Mouse (Mus musculus): ENCODE data around the gene Lpp. TPM values are rescaled to one million over a fixed set of nuclear protein-coding genes. Genes with fewer than 3 reads are reported as not detected.
"Not testable (repeated sequence)": the region's sequence is repeated elsewhere in the genome, so short reads cannot be mapped to it uniquely, and the experiment has no call there.

The Lpp gene
- polyA plus RNA-seq, 1 experiment: 176 TPM

DNA sequence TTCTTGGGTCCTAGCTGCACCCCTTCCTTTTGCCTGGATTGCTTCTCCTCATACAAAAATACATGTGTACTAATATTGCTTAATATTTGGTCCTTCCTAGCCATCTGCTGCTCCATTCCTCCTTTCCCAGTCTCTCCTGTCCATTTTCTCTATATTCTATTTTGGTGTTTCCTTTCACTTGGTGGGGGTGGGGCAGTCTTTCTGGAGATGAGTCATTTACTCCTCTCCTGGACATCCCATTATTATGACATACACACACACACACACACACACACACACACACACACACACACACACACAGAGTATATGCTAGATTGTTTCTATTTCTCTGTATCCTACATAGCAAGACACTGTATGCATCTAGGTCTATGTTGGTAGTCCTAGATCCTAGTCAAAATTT, 623.7 kb downstream of the Lpp start:
- TF ChIP-seq CTCF (IDR thresholded peaks at IDR 0.05; ENCODE audit: control insufficient read depth, insufficient read depth, insufficient replicate concordance, low read depth, low read length): no peak
- no peak for TF ChIP-seq POLR2A (IDR thresholded peaks at IDR 0.05; ENCODE audit: control insufficient read depth, low read depth, low read length)
- H3K27me3 ChIP-seq (ENCODE audit: control insufficient read depth, insufficient read depth, low read length): no peaks in the 10 kb centered on the region
- H3K27ac ChIP-seq (ENCODE audit: control insufficient read depth, insufficient read depth, low read depth, low read length): no peak overlapping the region
- H3K4me1 ChIP-seq (ENCODE audit: control insufficient read depth, insufficient read depth, low read length): no peaks in the 10 kb centered on the region
- H3K4me3 ChIP-seq (ENCODE audit: control insufficient read depth, low read depth, low read length): no peak overlapping the region
- no peaks in the 10 kb centered on the region for H3K36me3 ChIP-seq (ENCODE audit: control insufficient read depth, insufficient read depth, low read length)

DNA sequence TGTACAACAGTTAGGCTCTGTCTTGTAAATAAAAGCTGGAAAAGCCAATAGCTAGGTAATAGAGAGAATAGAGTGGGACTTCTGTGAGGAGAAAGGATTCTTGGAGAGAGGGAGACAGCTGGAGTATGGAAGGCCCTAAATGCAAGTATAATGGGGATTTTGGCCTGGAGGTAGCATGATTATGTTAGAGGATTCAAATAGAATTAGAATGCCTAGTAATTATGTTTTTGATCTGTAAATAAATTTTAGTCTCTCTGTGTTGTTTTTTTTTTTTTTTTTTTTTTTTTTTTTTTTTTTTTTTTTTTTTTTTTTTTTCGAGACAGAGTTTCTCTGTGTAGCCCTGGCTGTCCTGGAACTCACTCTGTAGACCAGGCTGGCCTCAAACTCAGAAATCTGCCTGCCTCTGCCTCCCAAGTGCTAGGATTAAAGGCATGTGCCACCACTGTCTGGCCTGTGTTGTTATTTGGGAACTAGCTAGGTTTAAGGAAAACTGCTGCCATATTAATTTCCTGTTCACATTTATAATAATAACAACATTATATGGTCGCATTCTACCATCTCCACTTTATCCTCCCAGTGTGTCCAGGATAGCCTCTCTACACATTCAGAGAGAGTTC, 628.5 kb downstream of the Lpp start:
- not testable (repeated sequence) for H3K27ac ChIP-seq (ENCODE audit: control insufficient read depth, insufficient read depth, low read depth, low read length)

DNA sequence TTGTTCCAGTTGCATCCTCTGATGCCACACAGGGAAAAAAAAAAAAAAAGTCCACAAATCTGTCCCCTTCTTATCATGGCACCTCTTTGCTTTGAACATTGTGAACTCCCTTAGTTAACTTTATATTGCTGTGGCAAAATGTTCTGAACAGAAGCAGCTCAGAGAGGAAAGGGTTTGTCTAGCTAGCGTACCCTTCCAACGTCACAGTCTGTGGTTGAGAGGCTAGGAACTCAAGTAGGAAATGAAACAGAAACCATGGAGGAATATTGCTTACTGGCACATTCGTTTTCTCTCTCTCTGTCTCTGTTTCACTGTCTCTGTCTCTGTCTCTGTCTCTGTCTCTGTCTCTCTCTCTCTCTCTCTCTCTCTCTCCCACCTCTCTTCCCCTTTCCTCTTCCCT, 631.3 kb downstream of the Lpp start:
- H3K27ac ChIP-seq (ENCODE audit: control insufficient read depth, insufficient read depth, low read depth, low read length): no peak overlapping the region
- H3K4me1 ChIP-seq (ENCODE audit: control insufficient read depth, insufficient read depth, low read length): no peaks in the 10 kb centered on the region
- TF ChIP-seq POLR2A (IDR thresholded peaks at IDR 0.05; ENCODE audit: control insufficient read depth, low read depth, low read length): no peak
- TF ChIP-seq CTCF (IDR thresholded peaks at IDR 0.05; ENCODE audit: control insufficient read depth, insufficient read depth, insufficient replicate concordance, low read depth, low read length): no peak
- no peaks in the 10 kb centered on the region for H3K36me3 ChIP-seq (ENCODE audit: control insufficient read depth, insufficient read depth, low read length)
- no peaks in the 10 kb centered on the region for H3K27me3 ChIP-seq (ENCODE audit: control insufficient read depth, insufficient read depth, low read length)
- H3K4me3 ChIP-seq (ENCODE audit: control insufficient read depth, low read depth, low read length): no peak overlapping the region

More for the DNA sequence above, 628.5 kb downstream of the Lpp start:
- not testable (repeated sequence) for H3K4me1 ChIP-seq (ENCODE audit: control insufficient read depth, insufficient read depth, low read length); H3K4me3 ChIP-seq (ENCODE audit: control insufficient read depth, low read depth, low read length); H3K27me3 ChIP-seq (ENCODE audit: control insufficient read depth, insufficient read depth, low read length); H3K36me3 ChIP-seq (ENCODE audit: control insufficient read depth, insufficient read depth, low read length)

DNA sequence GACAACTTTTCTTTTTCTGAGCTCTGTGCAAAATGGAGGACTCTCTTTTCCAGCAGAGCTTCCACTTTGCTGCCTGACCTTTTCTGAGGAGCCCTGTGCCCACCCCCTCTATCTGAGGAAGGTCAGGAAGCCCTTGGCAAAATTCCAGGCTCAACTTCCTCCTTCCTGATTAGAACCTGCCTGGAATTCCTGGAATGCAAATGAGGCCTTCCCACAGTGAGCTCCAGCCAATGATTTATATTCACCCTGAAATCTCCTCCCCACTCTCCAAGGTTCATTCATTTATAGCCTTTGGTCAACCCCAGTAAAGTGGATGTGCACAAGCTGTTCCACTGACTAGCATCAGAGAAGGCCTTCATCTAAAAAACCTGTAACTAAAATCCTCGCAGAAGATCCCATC, 632.9 kb downstream of the Lpp start:
- Histone ChIP-seq H3K4me1 (ENCODE audit: control insufficient read depth, insufficient read depth, low read length) (no peaks in the 10 kb centered on the region), H3K27me3 (ENCODE audit: control insufficient read depth, insufficient read depth, low read length) (no peaks in the 10 kb centered on the region), H3K4me3 (ENCODE audit: control insufficient read depth, low read depth, low read length) (no peak overlapping the region), H3K27ac (ENCODE audit: control insufficient read depth, insufficient read depth, low read depth, low read length) (no peak overlapping the region), H3K36me3 (ENCODE audit: control insufficient read depth, insufficient read depth, low read length) (no peaks in the 10 kb centered on the region)
- TF ChIP-seq POLR2A (IDR thresholded peaks at IDR 0.05; ENCODE audit: control insufficient read depth, low read depth, low read length) (no peak), CTCF (IDR thresholded peaks at IDR 0.05; ENCODE audit: control insufficient read depth, insufficient read depth, insufficient replicate concordance, low read depth, low read length) (no peak)

DNA sequence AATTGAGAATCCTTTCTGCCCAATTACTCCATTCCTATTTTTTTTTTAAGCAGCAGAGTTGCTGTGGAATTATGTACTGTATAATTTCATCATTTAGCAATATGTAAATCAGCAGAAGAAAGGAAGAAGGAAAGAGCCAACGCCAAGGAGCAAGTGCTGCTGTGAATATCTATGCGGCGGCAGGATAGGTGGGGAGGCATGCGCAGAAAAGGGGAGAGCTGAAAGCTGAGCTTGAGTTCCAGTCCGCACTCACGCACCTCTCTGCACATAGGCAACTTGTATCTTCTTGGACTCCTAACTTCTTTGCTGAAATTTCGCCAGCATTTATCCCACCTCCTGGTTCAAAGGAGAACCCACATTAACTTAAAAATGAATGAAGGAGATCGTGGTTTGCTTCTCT, 636.2 kb downstream of the Lpp start:
- H3K4me3 ChIP-seq (ENCODE audit: control insufficient read depth, low read depth, low read length): no peak overlapping the region
- H3K4me1 ChIP-seq (ENCODE audit: control insufficient read depth, insufficient read depth, low read length): no peaks in the 10 kb centered on the region
- H3K36me3 ChIP-seq (ENCODE audit: control insufficient read depth, insufficient read depth, low read length): no peaks in the 10 kb centered on the region
- TF ChIP-seq CTCF (IDR thresholded peaks at IDR 0.05; ENCODE audit: control insufficient read depth, insufficient read depth, insufficient replicate concordance, low read depth, low read length): no peak
- TF ChIP-seq POLR2A (IDR thresholded peaks at IDR 0.05; ENCODE audit: control insufficient read depth, low read depth, low read length): no peak
- no peak overlapping the region for H3K27ac ChIP-seq (ENCODE audit: control insufficient read depth, insufficient read depth, low read depth, low read length)
- H3K27me3 ChIP-seq (ENCODE audit: control insufficient read depth, insufficient read depth, low read length): no peaks in the 10 kb centered on the region

DNA sequence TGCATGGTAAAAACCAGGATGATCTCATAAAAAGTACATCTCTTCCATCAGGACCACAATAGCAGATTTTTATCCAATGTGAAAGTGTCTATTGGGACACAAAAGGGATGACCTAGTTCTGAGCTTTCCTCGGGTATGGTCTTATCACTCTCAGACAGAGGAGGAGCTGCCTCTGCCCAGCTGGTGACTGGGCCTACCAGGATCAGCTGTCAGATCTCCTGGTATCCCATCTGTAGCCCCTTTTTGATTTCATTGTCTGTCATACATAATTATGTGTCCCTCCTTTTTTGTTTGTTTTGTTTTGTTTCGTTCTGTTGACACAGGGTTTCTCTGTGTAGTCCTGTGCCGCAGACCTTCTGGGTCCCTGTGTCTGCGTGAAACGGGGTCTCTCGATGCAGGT, 644.1 kb downstream of the Lpp start:
- Histone ChIP-seq H3K36me3 (ENCODE audit: control insufficient read depth, insufficient read depth, low read length) (no peaks in the 10 kb centered on the region), H3K27me3 (ENCODE audit: control insufficient read depth, insufficient read depth, low read length) (no peaks in the 10 kb centered on the region), H3K4me1 (ENCODE audit: control insufficient read depth, insufficient read depth, low read length) (peaks cover 6% of the 10 kb centered on the region; the same call in 1 of the 2 replicates), H3K4me3 (ENCODE audit: control insufficient read depth, low read depth, low read length) (no peak overlapping the region), H3K27ac (ENCODE audit: control insufficient read depth, insufficient read depth, low read depth, low read length) (no peak overlapping the region)
- no peak for TF ChIP-seq POLR2A (IDR thresholded peaks at IDR 0.05; ENCODE audit: control insufficient read depth, low read depth, low read length)
- no peak for TF ChIP-seq CTCF (IDR thresholded peaks at IDR 0.05; ENCODE audit: control insufficient read depth, insufficient read depth, insufficient replicate concordance, low read depth, low read length)

DNA sequence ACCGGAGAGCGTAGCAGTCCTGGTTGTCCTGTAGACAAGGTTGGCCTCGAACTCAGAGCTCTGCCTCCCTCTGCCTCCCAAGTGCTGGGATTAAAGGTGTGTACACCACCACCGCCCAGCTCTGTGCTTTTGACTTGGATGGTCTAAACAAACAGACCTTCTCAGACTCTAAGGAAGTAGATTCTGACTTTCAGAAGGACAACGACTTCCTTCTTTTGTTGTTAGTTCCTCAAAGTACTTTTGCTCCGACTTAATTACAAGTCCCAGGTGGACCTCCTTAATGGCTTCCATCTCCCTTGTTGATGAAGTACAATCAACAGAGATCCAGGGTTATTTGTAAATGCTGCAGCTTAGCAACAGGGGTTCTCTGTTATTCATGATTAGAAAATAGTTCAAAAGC, 645.2 kb downstream of the Lpp start:
- no peak for TF ChIP-seq POLR2A (IDR thresholded peaks at IDR 0.05; ENCODE audit: control insufficient read depth, low read depth, low read length)
- no peak for TF ChIP-seq CTCF (IDR thresholded peaks at IDR 0.05; ENCODE audit: control insufficient read depth, insufficient read depth, insufficient replicate concordance, low read depth, low read length)
- H3K36me3 ChIP-seq (ENCODE audit: control insufficient read depth, insufficient read depth, low read length): no peaks in the 10 kb centered on the region
- H3K27me3 ChIP-seq (ENCODE audit: control insufficient read depth, insufficient read depth, low read length): no peaks in the 10 kb centered on the region
- no peak overlapping the region for H3K27ac ChIP-seq (ENCODE audit: control insufficient read depth, insufficient read depth, low read depth, low read length)
- peaks cover 6% of the 10 kb centered on the region; the same call in 1 of the 2 replicates for H3K4me1 ChIP-seq (ENCODE audit: control insufficient read depth, insufficient read depth, low read length)
- no peak overlapping the region for H3K4me3 ChIP-seq (ENCODE audit: control insufficient read depth, low read depth, low read length)

DNA sequence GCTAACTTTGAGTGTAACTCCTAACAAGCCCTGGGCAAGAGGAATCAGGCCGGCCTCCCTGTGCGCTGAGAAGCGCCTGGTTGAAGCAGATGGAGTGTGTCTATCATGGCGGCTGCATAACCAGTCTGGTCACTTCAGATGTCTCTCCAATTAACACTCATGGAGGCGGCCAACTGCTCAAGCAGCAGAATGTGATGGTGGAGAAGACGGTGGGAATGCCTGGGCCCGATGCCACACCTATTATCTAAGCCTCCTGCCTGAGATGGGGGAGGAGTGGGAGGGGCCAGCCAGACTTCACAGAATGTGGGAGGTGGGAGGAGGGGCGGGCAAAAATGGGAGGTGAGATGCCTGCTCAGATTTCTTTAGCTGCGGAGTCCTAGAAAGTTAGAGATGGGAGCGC, 646.6 kb downstream of the Lpp start:
- Histone ChIP-seq H3K27ac (ENCODE audit: control insufficient read depth, insufficient read depth, low read depth, low read length) (no peak overlapping the region), H3K27me3 (ENCODE audit: control insufficient read depth, insufficient read depth, low read length) (no peaks in the 10 kb centered on the region)

More for the DNA sequence above, 646.6 kb downstream of the Lpp start:
- H3K36me3 ChIP-seq (ENCODE audit: control insufficient read depth, insufficient read depth, low read length): no peaks in the 10 kb centered on the region
- TF ChIP-seq POLR2A (IDR thresholded peaks at IDR 0.05; ENCODE audit: control insufficient read depth, low read depth, low read length) (no peak), CTCF (IDR thresholded peaks at IDR 0.05; ENCODE audit: control insufficient read depth, insufficient read depth, insufficient replicate concordance, low read depth, low read length) (no peak)
- peaks cover 6% of the 10 kb centered on the region; the same call in 1 of the 2 replicates for H3K4me1 ChIP-seq (ENCODE audit: control insufficient read depth, insufficient read depth, low read length)
- no peak overlapping the region for H3K4me3 ChIP-seq (ENCODE audit: control insufficient read depth, low read depth, low read length)

Data from testis, adult 2 months (tissue).